23 mouse cellular contexts compared by ENCODE assay signal in genomic region chr7:139909469-139909868, GRCm38 (mm10). TPM values are rescaled to one million over a fixed set of nuclear protein-coding genes. Genes with fewer than 3 reads are reported as not detected.
DNase-seq lines count a peak whose midpoint lies in the region; ATAC-seq lines count a peak whose summit lies in the region.
"Had no signal": no experiment of that assay in that cellular context is flagged by ENCODE, and none has a peak within 500 bp of the region (broad histone marks: within the 10 kb centered on the region; RNA-seq: fewer than 3 reads in every experiment).

No protein-coding gene starts in this region.

- no peak for DNase-seq in hindbrain, embryonic 14.5 days (ENCODE audit: low spot score)
- DNase-seq in midbrain, embryonic 11.5 days (ENCODE audit: low spot score, missing footprints) = peak; percentile 69
- no peak for DNase-seq in midbrain, embryonic 10.5 days (ENCODE audit: low spot score)
- DNase-seq in ovary, postnatal 14 days (ENCODE audit: low spot score) = no peak
- DNase-seq: adrenal gland, postnatal 14 days; cerebellum, postnatal 14 days; gastrocnemius, adult 2 months; heart, postnatal 10 days; kidney, adult 8-10 months; kidney, postnatal 25 days; retina, postnatal 1 day; right cerebral cortex, postnatal 4 days; thymus, adult 2 months had no signal

- 34% methylated on average over 6 of the region's 6 CpGs for WGBS in hindbrain, embryonic 13.5 days
- WGBS in hindbrain, embryonic 14.5 days = 29% methylated on average over 6 of the region's 6 CpGs
- 48% methylated on average over 6 of the region's 6 CpGs for WGBS in midbrain, embryonic 11.5 days
- 52% methylated on average over 6 of the region's 6 CpGs for WGBS in midbrain, embryonic 10.5 days
- WGBS in midbrain, embryonic 12.5 days = 42% methylated on average over 6 of the region's 6 CpGs
- WGBS in kidney, embryonic 16.5 days = 51% methylated on average over 6 of the region's 6 CpGs

- H3K9me3 ChIP-seq in hindbrain, embryonic 13.5 days = no peaks in the 10 kb centered on the region
- no peaks in the 10 kb centered on the region for H3K9me3 ChIP-seq in hindbrain, embryonic 14.5 days (ENCODE audit: control insufficient read depth, low read length)
- H3K9me3 ChIP-seq in midbrain, embryonic 11.5 days (ENCODE audit: control insufficient read depth, low read length) = no peaks in the 10 kb centered on the region
- no peaks in the 10 kb centered on the region for H3K9me3 ChIP-seq in midbrain, embryonic 10.5 days (replicated peaks)
- H3K9me3 ChIP-seq in midbrain, embryonic 12.5 days = no peaks in the 10 kb centered on the region
- no peaks in the 10 kb centered on the region for H3K9me3 ChIP-seq in kidney, embryonic 16.5 days (ENCODE audit: low read length)

- H3K27ac ChIP-seq in hindbrain, embryonic 13.5 days = peak overlapping the region; percentile 5; the same call in 1 of the 2 replicates
- H3K27ac ChIP-seq in hindbrain, embryonic 14.5 days = no peak overlapping the region; the same call in 1 of the 2 replicates
- H3K27ac ChIP-seq in midbrain, embryonic 11.5 days (ENCODE audit: low read depth, low read length) = no peak overlapping the region
- no peak overlapping the region for H3K27ac ChIP-seq in midbrain, embryonic 10.5 days (replicated peaks)
- H3K27ac ChIP-seq in midbrain, embryonic 12.5 days (replicated peaks) = no peak overlapping the region; the same call in 1 of the 2 replicates
- no peak overlapping the region for H3K27ac ChIP-seq in kidney, embryonic 16.5 days (ENCODE audit: low read length)
- H3K27ac ChIP-seq: gastrocnemius, adult 2 months; liver, embryonic 14.5 days had no signal

- no peaks in the 10 kb centered on the region for H3K36me3 ChIP-seq in hindbrain, embryonic 13.5 days
- H3K36me3 ChIP-seq in hindbrain, embryonic 14.5 days (replicated peaks; ENCODE audit: control insufficient read depth, insufficient read depth) = no peaks in the 10 kb centered on the region
- no peaks in the 10 kb centered on the region for H3K36me3 ChIP-seq in midbrain, embryonic 11.5 days (ENCODE audit: control insufficient read depth, insufficient read depth, low read length)
- no peaks in the 10 kb centered on the region for H3K36me3 ChIP-seq in midbrain, embryonic 10.5 days
- H3K36me3 ChIP-seq in midbrain, embryonic 12.5 days = no peaks in the 10 kb centered on the region
- H3K36me3 ChIP-seq in kidney, embryonic 16.5 days (ENCODE audit: insufficient read depth, low read length) = no peaks in the 10 kb centered on the region

- H3K4me3 ChIP-seq in hindbrain, embryonic 13.5 days = no peak overlapping the region
- no peak overlapping the region for H3K4me3 ChIP-seq in hindbrain, embryonic 14.5 days (replicated peaks; ENCODE audit: low read length)
- H3K4me3 ChIP-seq in midbrain, embryonic 11.5 days (ENCODE audit: low read depth, low read length) = no peak overlapping the region
- no peak overlapping the region for H3K4me3 ChIP-seq in midbrain, embryonic 10.5 days
- no peak overlapping the region for H3K4me3 ChIP-seq in midbrain, embryonic 12.5 days
- H3K4me3 ChIP-seq in kidney, embryonic 16.5 days (ENCODE audit: low read length) = no peak overlapping the region
- H3K4me3 ChIP-seq: gastrocnemius, adult 2 months had no signal

- H3K27me3 ChIP-seq in hindbrain, embryonic 13.5 days = peaks cover 34% of the 10 kb centered on the region
- H3K27me3 ChIP-seq in hindbrain, embryonic 14.5 days (ENCODE audit: control insufficient read depth, insufficient read depth, low read length) = peaks cover 12% of the 10 kb centered on the region
- H3K27me3 ChIP-seq in midbrain, embryonic 11.5 days (ENCODE audit: control insufficient read depth, insufficient read depth, low read length) = peaks cover 8% of the 10 kb centered on the region
- peaks cover 74% of the 10 kb centered on the region for H3K27me3 ChIP-seq in midbrain, embryonic 10.5 days (ENCODE audit: low read depth, poor library complexity, severe bottlenecking)
- peaks cover 66% of the 10 kb centered on the region for H3K27me3 ChIP-seq in midbrain, embryonic 12.5 days
- H3K27me3 ChIP-seq in kidney, embryonic 16.5 days (ENCODE audit: insufficient read depth, low read length) = peaks cover 17% of the 10 kb centered on the region

- peak overlapping the region; percentile 3; the same call in 1 of the 2 replicates for H3K9ac ChIP-seq in hindbrain, embryonic 13.5 days
- no peak overlapping the region for H3K9ac ChIP-seq in hindbrain, embryonic 14.5 days
- H3K9ac ChIP-seq in midbrain, embryonic 11.5 days (ENCODE audit: low read length) = no peak overlapping the region
- H3K9ac ChIP-seq in midbrain, embryonic 12.5 days (replicated peaks) = 0 out of 2 replicates have a peak overlapping the region, but pooled peaks have one; percentile 4
- H3K9ac ChIP-seq in kidney, embryonic 16.5 days (replicated peaks; ENCODE audit: low read length) = no peak overlapping the region
- H3K9ac ChIP-seq: liver, embryonic 14.5 days had no signal

- no peak overlapping the region for H3K4me2 ChIP-seq in hindbrain, embryonic 13.5 days
- H3K4me2 ChIP-seq in hindbrain, embryonic 14.5 days (replicated peaks) = no peak overlapping the region
- H3K4me2 ChIP-seq in midbrain, embryonic 11.5 days = no peak overlapping the region
- no peak overlapping the region for H3K4me2 ChIP-seq in midbrain, embryonic 12.5 days (replicated peaks)
- no peak overlapping the region for H3K4me2 ChIP-seq in kidney, embryonic 16.5 days (replicated peaks; ENCODE audit: low read depth, low read length)
- H3K4me2 ChIP-seq: heart, embryonic 11.5 days had no signal

- no peak for ATAC-seq in hindbrain, embryonic 13.5 days (ENCODE audit: low FRiP score)
- ATAC-seq in hindbrain, embryonic 14.5 days (ENCODE audit: low FRiP score) = no peak
- ATAC-seq in midbrain, embryonic 11.5 days (ENCODE audit: low FRiP score) = peak; percentile 42; the same call in 1 of the 2 replicates
- no peak for ATAC-seq in midbrain, embryonic 12.5 days (ENCODE audit: low FRiP score, low read depth)
- no peak for ATAC-seq in kidney, embryonic 16.5 days (ENCODE audit: low FRiP score, low TSS enrichment)
- ATAC-seq: lung, postnatal 0 days had no signal

- peaks cover 46% of the 10 kb centered on the region for H3K4me1 ChIP-seq in hindbrain, embryonic 13.5 days (replicated peaks)
- H3K4me1 ChIP-seq in hindbrain, embryonic 14.5 days (replicated peaks; ENCODE audit: control insufficient read depth, insufficient read depth, low read length) = peaks cover 21% of the 10 kb centered on the region
- no peaks in the 10 kb centered on the region; the same call in none of the 2 replicates for H3K4me1 ChIP-seq in midbrain, embryonic 11.5 days (ENCODE audit: control insufficient read depth, insufficient read depth, low read length)
- H3K4me1 ChIP-seq in midbrain, embryonic 10.5 days = peaks cover 23% of the 10 kb centered on the region
- H3K4me1 ChIP-seq in midbrain, embryonic 12.5 days = peaks cover 25% of the 10 kb centered on the region
- peaks cover 14% of the 10 kb centered on the region for H3K4me1 ChIP-seq in kidney, embryonic 16.5 days (ENCODE audit: insufficient read depth, low read length)

RNA-seq across cellular contexts. Expression of gene Kndc1, which starts 15.0 kb away (rescaled TPM):
- 8.3 and 10.0 TPM in 2 replicates for polyA plus RNA-seq in hindbrain, embryonic 13.5 days (2015; fragmentation: Nextera tagmentation; extraction: Ambion mirVana)
- polyA plus RNA-seq in hindbrain, embryonic 14.5 days (2014; fragmentation: Nextera tagmentation; extraction: Ambion mirVana) = 25.6 and 29.1 TPM in 2 replicates
- 0.55 and 0.79 TPM in 2 replicates for polyA plus RNA-seq in midbrain, embryonic 11.5 days (2014; fragmentation: Nextera tagmentation; extraction: Ambion mirVana)
- 0.31 and 0.35 TPM in 2 replicates for polyA plus RNA-seq in midbrain, embryonic 10.5 days (2016; fragmentation: Nextera tagmentation; extraction: Ambion mirVana)
- 1.2 and 1.5 TPM in 2 replicates for polyA plus RNA-seq in midbrain, embryonic 12.5 days (2016; fragmentation: Nextera tagmentation; extraction: Ambion mirVana)
- 0.12 and 0.22 TPM in 2 replicates for polyA plus RNA-seq in kidney, embryonic 16.5 days (2015; fragmentation: Nextera tagmentation; extraction: Ambion mirVana)
- polyA plus RNA-seq: limb, embryonic 11.5 days had no signal

RNA-seq across cellular contexts. Expression of gene Utf1, which starts 34.1 kb away (rescaled TPM):
- polyA plus RNA-seq in hindbrain, embryonic 13.5 days (2015; fragmentation: Nextera tagmentation; extraction: Ambion mirVana) = not detected in 2 replicates
- not detected in 2 replicates for polyA plus RNA-seq in hindbrain, embryonic 14.5 days (2014; fragmentation: Nextera tagmentation; extraction: Ambion mirVana)
- polyA plus RNA-seq in midbrain, embryonic 11.5 days (2014; fragmentation: Nextera tagmentation; extraction: Ambion mirVana) = not detected in 2 replicates
- polyA plus RNA-seq in midbrain, embryonic 10.5 days (2016; fragmentation: Nextera tagmentation; extraction: Ambion mirVana) = 0.16 TPM in 1 of 2 replicates, not detected in the other
- polyA plus RNA-seq in midbrain, embryonic 12.5 days (2016; fragmentation: Nextera tagmentation; extraction: Ambion mirVana) = not detected in 2 replicates
- polyA plus RNA-seq in kidney, embryonic 16.5 days (2015; fragmentation: Nextera tagmentation; extraction: Ambion mirVana) = 0.21 TPM in 1 of 2 replicates, not detected in the other
- polyA plus RNA-seq: gonadal fat pad, adult 2 months; heart, embryonic 11.5 days; limb, embryonic 11.5 days; liver, embryonic 14.5 days; lung, postnatal 0 days; stomach, embryonic 16.5 days; urinary bladder, adult 2 months had no signal

Comparison
In these comparisons a context has a peak if more than half of its experiments do, and no peak if none do; other contexts are left out.
1. H3K9ac ChIP-seq: peak in hindbrain, embryonic 13.5 days (single experiment) and midbrain, embryonic 12.5 days (single experiment); none in hindbrain, embryonic 14.5 days (single experiment), midbrain, embryonic 11.5 days (single experiment) and kidney, embryonic 16.5 days (single experiment).